10 mouse cellular contexts compared by ENCODE assay signal in genomic region chr6:6879371-6880325, GRCm38 (mm10). TPM values are rescaled to one million over a fixed set of nuclear protein-coding genes. Genes with fewer than 3 reads are reported as not detected.
A peak's percentile ranks its signal among the peaks of the same experiment; 100 is the strongest.
DNase-seq lines count a peak whose midpoint lies in the region; ATAC-seq and TF ChIP-seq lines count a peak whose summit lies in the region.
"Had no signal": no experiment of that assay in that cellular context is flagged by ENCODE, and none has a peak within 500 bp of the region (broad histone marks: within the 10 kb centered on the region; RNA-seq: fewer than 3 reads in every experiment).

No protein-coding gene starts in this region.

- peaks cover 50% of the 10 kb centered on the region for H3K4me1 ChIP-seq in embryonic facial prominence, embryonic 10.5 days
- peaks cover 26% of the 10 kb centered on the region for H3K4me1 ChIP-seq in forebrain, embryonic 16.5 days (replicated peaks; ENCODE audit: control insufficient read depth, insufficient read depth, low read length)
- H3K4me1 ChIP-seq in neural tube, embryonic 11.5 days (ENCODE audit: control insufficient read depth, insufficient read depth, low read length) = peaks cover 5% of the 10 kb centered on the region; the same call in 1 of the 2 replicates

- H3K27ac ChIP-seq in left cerebral cortex, adult 2 months = no peak overlapping the region; the same call in 1 of the 2 replicates
- peak overlapping the region; percentile 93 for H3K27ac ChIP-seq in embryonic facial prominence, embryonic 10.5 days (replicated peaks)
- H3K27ac ChIP-seq in forebrain, embryonic 16.5 days (ENCODE audit: low read length) = peak overlapping the region; percentile 65
- no peak overlapping the region for H3K27ac ChIP-seq in neural tube, embryonic 11.5 days (ENCODE audit: low read depth, low read length)

- H3K4me3 ChIP-seq in left cerebral cortex, adult 2 months = peak overlapping the region; percentile 44
- H3K4me3 ChIP-seq in embryonic facial prominence, embryonic 10.5 days = peak overlapping the region; percentile 73
- peak overlapping the region; percentile 74 for H3K4me3 ChIP-seq in forebrain, embryonic 16.5 days (replicated peaks; ENCODE audit: low read length)
- H3K4me3 ChIP-seq in neural tube, embryonic 11.5 days (ENCODE audit: low read depth, low read length) = no peak overlapping the region

- intact Hi-C loops in left cerebral cortex, adult 2 months (cut with DNase I) = loop anchor here (10.0 kb wide), 2 partner anchors 665 to 775 kb away; partner anchors contain the start of gene Slc25a13
- intact Hi-C loops in left cerebral cortex, postnatal 14 days (cut with DNase I) = loop anchor here (10.0 kb wide), 3 partner anchors 295 to 1235 kb away; no protein-coding TSS in a partner anchor

- peaks cover 16% of the 10 kb centered on the region for H3K36me3 ChIP-seq in embryonic facial prominence, embryonic 10.5 days (replicated peaks)
- no peaks in the 10 kb centered on the region for H3K36me3 ChIP-seq in forebrain, embryonic 16.5 days (ENCODE audit: control insufficient read depth, insufficient read depth)
- no peaks in the 10 kb centered on the region for H3K36me3 ChIP-seq in neural tube, embryonic 11.5 days (ENCODE audit: control insufficient read depth, insufficient read depth, low read length)

- DNase-seq in left cerebral cortex, adult 2 months (ENCODE audit: extremely low spot score in 1 of 2, low spot score in 2 of 2) = no peak
- no peak for DNase-seq in left cerebral cortex, postnatal 14 days (ENCODE audit: low spot score in 2 of 2)
- DNase-seq in embryonic facial prominence, embryonic 10.5 days (ENCODE audit: low spot score) = peak; percentile 70
- DNase-seq in neural tube, embryonic 11.5 days (ENCODE audit: low spot score) = peak; percentile 49
- no peak for DNase-seq in thymus, postnatal 0 days (ENCODE audit: low spot score)
- no peak for DNase-seq in thymus, adult 18-20 months

- under 1% methylated on average over 44 of the region's 44 CpGs for WGBS in embryonic facial prominence, embryonic 10.5 days
- 3% methylated on average over 44 of the region's 44 CpGs for WGBS in forebrain, embryonic 16.5 days
- WGBS in neural tube, embryonic 11.5 days = under 1% methylated on average over 44 of the region's 44 CpGs

- TF ChIP-seq CTCF in left cerebral cortex, adult 2 months (IDR thresholded peaks at IDR 0.05) = no peak

- no peaks in the 10 kb centered on the region for H3K9me3 ChIP-seq in embryonic facial prominence, embryonic 10.5 days
- no peaks in the 10 kb centered on the region for H3K9me3 ChIP-seq in forebrain, embryonic 16.5 days (ENCODE audit: control insufficient read depth, low read length)
- H3K9me3 ChIP-seq in neural tube, embryonic 11.5 days (ENCODE audit: control insufficient read depth, low read length) = no peaks in the 10 kb centered on the region

- no peak for ATAC-seq in forebrain, embryonic 16.5 days
- ATAC-seq in neural tube, embryonic 11.5 days (ENCODE audit: insufficient read depth, low FRiP score, low TSS enrichment) = no peak
- ATAC-seq: Patski had no signal

- peak overlapping the region; percentile 48 for H3K4me2 ChIP-seq in forebrain, embryonic 16.5 days (ENCODE audit: low read length)
- no peak overlapping the region for H3K4me2 ChIP-seq in neural tube, embryonic 11.5 days (ENCODE audit: low read depth)

- peak overlapping the region; percentile 88 for H3K9ac ChIP-seq in forebrain, embryonic 16.5 days (replicated peaks; ENCODE audit: low read depth, low read length)
- H3K9ac ChIP-seq in neural tube, embryonic 11.5 days (ENCODE audit: low read length) = no peak overlapping the region

- H3K27me3 ChIP-seq in embryonic facial prominence, embryonic 10.5 days (replicated peaks; ENCODE audit: low read depth, poor library complexity, severe bottlenecking) = peaks cover 100% of the 10 kb centered on the region
- peaks cover 34% of the 10 kb centered on the region for H3K27me3 ChIP-seq in forebrain, embryonic 16.5 days (replicated peaks; ENCODE audit: control insufficient read depth, insufficient read depth, low read length)
- H3K27me3 ChIP-seq in neural tube, embryonic 11.5 days (ENCODE audit: control insufficient read depth, insufficient read depth, low read length) = peaks cover 90% of the 10 kb centered on the region
- H3K27me3 ChIP-seq: Patski had no signal

RNA-seq across cellular contexts. Expression of gene Dlx5, which starts 2.2 kb away (rescaled TPM):
- 1 to 10 TPM; 5.6 to 8.9 TPM for total RNA-seq in left cerebral cortex, adult 2 months (2021)
- 1 to 10 TPM; 6.4 to 6.9 TPM for total RNA-seq in left cerebral cortex, postnatal 14 days (2021)
- 75.5 and 92.2 TPM in 2 replicates for polyA plus RNA-seq in embryonic facial prominence, embryonic 10.5 days (2016; fragmentation: Nextera tagmentation; extraction: Ambion mirVana)
- polyA plus RNA-seq in forebrain, embryonic 16.5 days (2015; fragmentation: Nextera tagmentation; extraction: Ambion mirVana) = 74.3 and 75.7 TPM in 2 replicates
- 0.74 and 0.97 TPM in 2 replicates for polyA plus RNA-seq in neural tube, embryonic 11.5 days (2014; fragmentation: Nextera tagmentation; extraction: Ambion mirVana)
- polyA plus RNA-seq in thymus, postnatal 0 days (2015; fragmentation: Nextera tagmentation; extraction: Ambion mirVana) = 0.23 and 0.50 TPM in 2 replicates
- total RNA-seq: neutrophil, adult 5-6 weeks had no signal

RNA-seq across cellular contexts. Expression of gene Dlx6, which starts 16.5 kb away (rescaled TPM):
- 10 to 100 TPM in 1 of 2 experiments, 1 to 10 TPM in 1; 9.1 to 11.1 TPM for total RNA-seq in left cerebral cortex, adult 2 months (2021)
- 10 to 100 TPM in 1 of 2 experiments, 1 to 10 TPM in 1; 8.9 to 10.8 TPM for total RNA-seq in left cerebral cortex, postnatal 14 days (2021)
- polyA plus RNA-seq in embryonic facial prominence, embryonic 10.5 days (2016; fragmentation: Nextera tagmentation; extraction: Ambion mirVana) = 4.9 and 5.9 TPM in 2 replicates
- 7.2 and 12.6 TPM in 2 replicates for polyA plus RNA-seq in forebrain, embryonic 16.5 days (2015; fragmentation: Nextera tagmentation; extraction: Ambion mirVana)
- polyA plus RNA-seq in neural tube, embryonic 11.5 days (2014; fragmentation: Nextera tagmentation; extraction: Ambion mirVana) = not detected in 2 replicates
- polyA plus RNA-seq in thymus, postnatal 0 days (2015; fragmentation: Nextera tagmentation; extraction: Ambion mirVana) = not detected in 2 replicates
- total RNA-seq: neutrophil, adult 5-6 weeks had no signal
- polyA plus RNA-seq: lung, embryonic 16.5 days had no signal

Comparison
In these comparisons a context has a peak if more than half of its experiments do, and no peak if none do; other contexts are left out.
1. DNase-seq: peak in embryonic facial prominence, embryonic 10.5 days (single experiment) and neural tube, embryonic 11.5 days (single experiment); none in left cerebral cortex, adult 2 months (0 of 2), left cerebral cortex, postnatal 14 days (0 of 2), thymus, postnatal 0 days (single experiment) and thymus, adult 18-20 months (0 of 2).
2. H3K27ac ChIP-seq: peak in embryonic facial prominence, embryonic 10.5 days (single experiment) and forebrain, embryonic 16.5 days (single experiment); none in left cerebral cortex, adult 2 months (single experiment) and neural tube, embryonic 11.5 days (single experiment).
3. RNA of gene Dlx5, which starts 2.2 kb away (polyA plus RNA-seq): 75.5 to 92.2 TPM in embryonic facial prominence, embryonic 10.5 days and 74.3 to 75.7 TPM in forebrain, embryonic 16.5 days; 0.74 to 0.97 TPM in neural tube, embryonic 11.5 days and 0.23 to 0.50 TPM in thymus, postnatal 0 days; every median in the first group is over 10 times any median in the second.